Mouse (Mus musculus): ENCODE data around the gene Mzt1. TPM values are rescaled to one million over a fixed set of nuclear protein-coding genes. Genes with fewer than 3 reads are reported as not detected.

The Mzt1 gene
- 75.8 and 78.7 TPM in 2 replicates for polyA plus RNA-seq (2014; fragmentation: Nextera tagmentation; extraction: Ambion mirVana)

GRCm38 (mm10) chr14:99046031-99046781, at the start of gene Mzt1, which contains the start of gene Bora:
TSS of gene Mzt1 (minus strand) at chr14:99046134.
TSS of gene Bora (plus strand) at chr14:99046222.
- Histone ChIP-seq H3K4me1 (ENCODE audit: control insufficient read depth, insufficient read depth, low read length) (peaks cover 7% of the 10 kb centered on the region), H3K9me3 (ENCODE audit: control insufficient read depth, low read depth, low read length) (no peaks in the 10 kb centered on the region), H3K27me3 (ENCODE audit: control insufficient read depth, insufficient read depth, low read length) (no peaks in the 10 kb centered on the region), H3K27ac (ENCODE audit: low read length) (peak within 1 kb of the TSS; percentile 92), H3K4me3 (ENCODE audit: low read depth, low read length) (peak within 1 kb of the TSS; percentile 97), H3K4me2 (replicated peaks; ENCODE audit: low read depth, low read length) (peak within 1 kb of the TSS; percentile 71), H3K36me3 (ENCODE audit: control insufficient read depth, insufficient read depth, low read length) (peaks cover 9% of the 10 kb centered on the region), H3K9ac (replicated peaks; ENCODE audit: low read depth, low read length) (peak within 1 kb of the TSS; percentile 88)
- WGBS, result under 1% methylated on average over 66 of the region's 81 CpGs
- ATAC-seq (ENCODE audit: insufficient number of reproducible peaks, insufficient read depth, low FRiP score, low read depth), result peak; percentile 97

- H3K36me3 ChIP-seq (ENCODE audit: control insufficient read depth, insufficient read depth, low read length), result peaks cover 60% of the 10 kb centered on the region
- H3K4me1 ChIP-seq (ENCODE audit: control insufficient read depth, insufficient read depth, low read length), result no peaks in the 10 kb centered on the region
- H3K9ac ChIP-seq (replicated peaks; ENCODE audit: low read depth, low read length), result no peak overlapping the region
- H3K9me3 ChIP-seq (ENCODE audit: control insufficient read depth, low read depth, low read length), result no peaks in the 10 kb centered on the region
- no peaks in the 10 kb centered on the region for H3K27me3 ChIP-seq (ENCODE audit: control insufficient read depth, insufficient read depth, low read length)
- no peak overlapping the region for H3K4me2 ChIP-seq (replicated peaks; ENCODE audit: low read depth, low read length)
- 92% methylated on average over 7 of the region's 7 CpGs for WGBS
- H3K4me3 ChIP-seq (ENCODE audit: low read depth, low read length), result no peak overlapping the region
- ATAC-seq (ENCODE audit: insufficient number of reproducible peaks, insufficient read depth, low FRiP score, low read depth), result no peak
- no peak overlapping the region for H3K27ac ChIP-seq (ENCODE audit: low read length)
Measured at GRCm38 (mm10) chr14:99088947-99089346, 43.0 kb upstream of the Mzt1 start.

GRCm38 (mm10) chr14:99071146-99071545, 25.2 kb upstream of the Mzt1 start:
- Histone ChIP-seq H3K4me1 (ENCODE audit: control insufficient read depth, insufficient read depth, low read length) (no peaks in the 10 kb centered on the region), H3K9ac (replicated peaks; ENCODE audit: low read depth, low read length) (no peak overlapping the region), H3K4me3 (ENCODE audit: low read depth, low read length) (no peak overlapping the region), H3K9me3 (ENCODE audit: control insufficient read depth, low read depth, low read length) (no peaks in the 10 kb centered on the region), H3K4me2 (replicated peaks; ENCODE audit: low read depth, low read length) (no peak overlapping the region), H3K27ac (ENCODE audit: low read length) (no peak overlapping the region), H3K27me3 (ENCODE audit: control insufficient read depth, insufficient read depth, low read length) (no peaks in the 10 kb centered on the region), H3K36me3 (ENCODE audit: control insufficient read depth, insufficient read depth, low read length) (peaks cover 51% of the 10 kb centered on the region)
- WGBS, result 95% methylated on average over 4 of the region's 4 CpGs
- ATAC-seq (ENCODE audit: insufficient number of reproducible peaks, insufficient read depth, low FRiP score, low read depth), result no peak

GRCm38 (mm10) chr14:99063091-99063490, 17.2 kb upstream of the Mzt1 start:
- no peak overlapping the region for H3K9ac ChIP-seq (replicated peaks; ENCODE audit: low read depth, low read length)
- H3K36me3 ChIP-seq (ENCODE audit: control insufficient read depth, insufficient read depth, low read length), result peaks cover 41% of the 10 kb centered on the region
- no peak overlapping the region for H3K4me3 ChIP-seq (ENCODE audit: low read depth, low read length)
- 91% methylated on average over 2 of the region's 2 CpGs for WGBS
- no peaks in the 10 kb centered on the region for H3K27me3 ChIP-seq (ENCODE audit: control insufficient read depth, insufficient read depth, low read length)
- ATAC-seq (ENCODE audit: insufficient number of reproducible peaks, insufficient read depth, low FRiP score, low read depth), result no peak
- no peaks in the 10 kb centered on the region for H3K9me3 ChIP-seq (ENCODE audit: control insufficient read depth, low read depth, low read length)
- no peak overlapping the region for H3K4me2 ChIP-seq (replicated peaks; ENCODE audit: low read depth, low read length)
- H3K27ac ChIP-seq (ENCODE audit: low read length), result no peak overlapping the region
- no peaks in the 10 kb centered on the region for H3K4me1 ChIP-seq (ENCODE audit: control insufficient read depth, insufficient read depth, low read length)

- Histone ChIP-seq H3K9me3 (ENCODE audit: control insufficient read depth, low read depth, low read length) (no peaks in the 10 kb centered on the region), H3K4me2 (replicated peaks; ENCODE audit: low read depth, low read length) (no peak overlapping the region), H3K4me1 (ENCODE audit: control insufficient read depth, insufficient read depth, low read length) (no peaks in the 10 kb centered on the region), H3K36me3 (ENCODE audit: control insufficient read depth, insufficient read depth, low read length) (peaks cover 36% of the 10 kb centered on the region), H3K27me3 (ENCODE audit: control insufficient read depth, insufficient read depth, low read length) (no peaks in the 10 kb centered on the region), H3K4me3 (ENCODE audit: low read depth, low read length) (no peak overlapping the region), H3K9ac (replicated peaks; ENCODE audit: low read depth, low read length) (no peak overlapping the region), H3K27ac (ENCODE audit: low read length) (no peak overlapping the region)
- no peak for ATAC-seq (ENCODE audit: insufficient number of reproducible peaks, insufficient read depth, low FRiP score, low read depth)
- WGBS, result 96% methylated on average over 12 of the region's 12 CpGs
Measured at GRCm38 (mm10) chr14:99060616-99061015, 14.7 kb upstream of the Mzt1 start.

GRCm38 (mm10) chr14:99058959-99059586, 13.1 kb upstream of the Mzt1 start:
- WGBS, result 86% methylated on average over 7 of the region's 7 CpGs
- H3K4me1 ChIP-seq (ENCODE audit: control insufficient read depth, insufficient read depth, low read length), result no peaks in the 10 kb centered on the region
- H3K9me3 ChIP-seq (ENCODE audit: control insufficient read depth, low read depth, low read length), result no peaks in the 10 kb centered on the region
- no peak overlapping the region for H3K9ac ChIP-seq (replicated peaks; ENCODE audit: low read depth, low read length)
- no peak overlapping the region for H3K4me2 ChIP-seq (replicated peaks; ENCODE audit: low read depth, low read length)
- no peak overlapping the region for H3K27ac ChIP-seq (ENCODE audit: low read length)
- no peaks in the 10 kb centered on the region for H3K27me3 ChIP-seq (ENCODE audit: control insufficient read depth, insufficient read depth, low read length)
- no peak overlapping the region for H3K4me3 ChIP-seq (ENCODE audit: low read depth, low read length)
- no peak for ATAC-seq (ENCODE audit: insufficient number of reproducible peaks, insufficient read depth, low FRiP score, low read depth)
- H3K36me3 ChIP-seq (ENCODE audit: control insufficient read depth, insufficient read depth, low read length), result peaks cover 36% of the 10 kb centered on the region

- Histone ChIP-seq H3K36me3 (ENCODE audit: control insufficient read depth, insufficient read depth, low read length) (peaks cover 10% of the 10 kb centered on the region), H3K9me3 (ENCODE audit: control insufficient read depth, low read depth, low read length) (no peaks in the 10 kb centered on the region), H3K27ac (ENCODE audit: low read length) (peak overlapping the region; percentile 72; the same call in 1 of the 2 replicates), H3K9ac (replicated peaks; ENCODE audit: low read depth, low read length) (peak overlapping the region; percentile 22), H3K4me2 (replicated peaks; ENCODE audit: low read depth, low read length) (peak overlapping the region; percentile 46), H3K4me1 (ENCODE audit: control insufficient read depth, insufficient read depth, low read length) (peaks cover 7% of the 10 kb centered on the region), H3K4me3 (ENCODE audit: low read depth, low read length) (peak overlapping the region; percentile 97), H3K27me3 (ENCODE audit: control insufficient read depth, insufficient read depth, low read length) (no peaks in the 10 kb centered on the region)
- ATAC-seq (ENCODE audit: insufficient number of reproducible peaks, insufficient read depth, low FRiP score, low read depth), result peak; percentile 7; the same call in 1 of the 2 replicates
- WGBS, result 0% methylated on average over 15 of the region's 15 CpGs
Measured at GRCm38 (mm10) chr14:99046782-99047181, 848 bp upstream of the Mzt1 start.

- H3K4me1 ChIP-seq (ENCODE audit: control insufficient read depth, insufficient read depth, low read length), result peaks cover 7% of the 10 kb centered on the region
- H3K4me3 ChIP-seq (ENCODE audit: low read depth, low read length), result peak overlapping the region; percentile 97
- H3K27me3 ChIP-seq (ENCODE audit: control insufficient read depth, insufficient read depth, low read length), result no peaks in the 10 kb centered on the region
- ATAC-seq (ENCODE audit: insufficient number of reproducible peaks, insufficient read depth, low FRiP score, low read depth), result 0 out of 2 replicates have a peak, but pooled peaks have one; percentile 4
- peaks cover 4% of the 10 kb centered on the region; the same call in 1 of the 2 replicates for H3K36me3 ChIP-seq (ENCODE audit: control insufficient read depth, insufficient read depth, low read length)
- under 1% methylated on average over 70 of the region's 70 CpGs for WGBS
- peak overlapping the region; percentile 88 for H3K9ac ChIP-seq (replicated peaks; ENCODE audit: low read depth, low read length)
- H3K4me2 ChIP-seq (replicated peaks; ENCODE audit: low read depth, low read length), result peak overlapping the region; percentile 71
- H3K9me3 ChIP-seq (ENCODE audit: control insufficient read depth, low read depth, low read length), result no peaks in the 10 kb centered on the region
- peak overlapping the region; percentile 92 for H3K27ac ChIP-seq (ENCODE audit: low read length)
Measured at GRCm38 (mm10) chr14:99045378-99046030, 430 bp downstream of the Mzt1 start.

All from stomach, embryonic 14.5 days (tissue).